Mouse (Mus musculus): ENCODE data around the gene Ctdnep1. TPM values are rescaled to one million over a fixed set of nuclear protein-coding genes. Genes with fewer than 3 reads are reported as not detected.
"Not testable (repeated sequence)": the region's sequence is repeated elsewhere in the genome, so short reads cannot be mapped to it uniquely, and the experiment has no call there.

Gene Ctdnep1
- polyA plus RNA-seq, 1 experiment from 2014 or later = 29.1 TPM

DNA sequence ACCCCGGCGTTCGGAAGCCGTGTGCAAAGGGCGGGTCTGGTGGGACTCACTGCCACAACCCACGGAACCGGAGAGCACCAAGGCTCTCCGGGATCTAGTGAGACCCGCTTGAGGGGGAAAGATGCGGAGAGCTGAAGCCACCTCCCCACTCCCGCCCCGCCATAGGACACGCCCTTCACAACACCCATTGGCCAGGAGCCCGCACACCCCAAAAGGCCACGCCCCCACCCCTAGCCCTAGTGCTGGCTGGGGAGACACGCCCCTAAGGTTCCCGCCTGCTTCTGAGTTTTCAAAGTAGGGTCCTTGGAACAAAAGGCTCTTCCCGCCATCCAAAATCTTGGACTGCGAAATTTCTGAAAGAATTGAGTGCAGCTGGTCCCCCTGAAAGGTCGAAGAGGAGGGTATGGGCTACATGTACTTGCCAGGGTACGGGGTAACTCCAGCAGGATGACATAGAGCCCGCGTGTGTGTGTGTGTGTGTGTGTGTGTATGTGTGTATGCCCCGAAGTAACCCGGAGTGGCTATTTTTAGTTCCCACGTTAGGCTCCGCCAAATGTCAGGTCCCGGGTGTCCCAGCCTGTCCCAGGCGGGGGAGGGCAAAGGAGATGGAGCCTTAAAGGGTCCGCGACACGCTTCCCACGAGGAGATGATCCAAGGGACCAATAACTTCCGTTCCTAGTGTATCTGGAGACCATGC lies 32.7 kb upstream of the Ctdnep1 start, which contains the start of gene Slc2a4:
Slc2a4 (minus strand) TSS at position 123 of the 697 bp plus-strand sequence.
- Histone ChIP-seq H3K4me3 (replicated peaks; ENCODE audit: low read depth, low read length) (peak within 1 kb of the TSS; percentile 50), H3K27ac (peak within 1 kb of the TSS; percentile 73), H3K9ac (ENCODE audit: low read depth, low read length) (peak within 1 kb of the TSS; percentile 62), H3K4me2 (ENCODE audit: low read length) (peak within 1 kb of the TSS; percentile 54), H3K9me3 (replicated peaks; ENCODE audit: low read length) (no peaks in the 10 kb centered on the region), H3K4me1 (replicated peaks; ENCODE audit: insufficient read depth, low read length) (peaks cover 15% of the 10 kb centered on the region), H3K36me3 (ENCODE audit: insufficient read depth, low read length) (0 out of 2 replicates have a peak, but pooled peaks cover 4% of the 10 kb centered on the region), H3K27me3 (ENCODE audit: insufficient read depth, low read length) (no peaks in the 10 kb centered on the region)
- under 1% methylated on average over 34 of the region's 34 CpGs for WGBS
- DNase-seq (ENCODE audit: low spot score) = peak; percentile 98
- TF ChIP-seq CTCF (IDR thresholded peaks at IDR 0.05; ENCODE audit: low read depth) = no peak
- ATAC-seq (replicated peaks; ENCODE audit: low FRiP score, low read depth) = peak; percentile 92

DNA sequence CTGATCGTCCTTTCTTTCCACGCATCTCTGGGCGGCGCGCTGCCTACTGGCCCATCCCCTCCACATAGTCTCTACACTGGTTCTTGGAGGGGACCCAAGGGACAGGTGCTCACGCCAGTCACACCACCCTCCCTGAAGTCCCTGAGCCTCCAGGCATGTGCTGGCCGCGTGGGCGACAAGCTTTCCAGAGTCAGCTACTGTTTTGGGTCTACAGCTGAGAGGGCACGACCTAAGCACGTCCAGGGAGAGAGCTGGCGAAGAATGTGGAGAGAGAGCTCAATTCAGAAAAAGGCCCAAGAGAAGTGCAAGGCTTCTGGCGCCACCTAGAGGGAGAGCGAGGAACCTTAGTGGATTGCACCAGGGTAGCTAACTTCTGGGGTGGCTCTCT lies 32.2 kb upstream of the Ctdnep1 start:
- peak overlapping the region; percentile 57; the same call in 1 of the 2 replicates for H3K27ac ChIP-seq
- H3K9me3 ChIP-seq (replicated peaks; ENCODE audit: low read length) = no peaks in the 10 kb centered on the region
- peak; percentile 99 for TF ChIP-seq CTCF (IDR thresholded peaks at IDR 0.05; ENCODE audit: low read depth)
- H3K4me3 ChIP-seq (replicated peaks; ENCODE audit: low read depth, low read length) = peak overlapping the region; percentile 50
- H3K4me2 ChIP-seq (ENCODE audit: low read length) = peak overlapping the region; percentile 54
- H3K36me3 ChIP-seq (ENCODE audit: insufficient read depth, low read length) = 0 out of 2 replicates have a peak, but pooled peaks cover 4% of the 10 kb centered on the region
- peak; percentile 97 for DNase-seq (ENCODE audit: low spot score)
- H3K27me3 ChIP-seq (ENCODE audit: insufficient read depth, low read length) = no peaks in the 10 kb centered on the region
- 0% methylated on average over 14 of the region's 14 CpGs for WGBS
- peak overlapping the region; percentile 62 for H3K9ac ChIP-seq (ENCODE audit: low read depth, low read length)
- peaks cover 15% of the 10 kb centered on the region for H3K4me1 ChIP-seq (replicated peaks; ENCODE audit: insufficient read depth, low read length)
- ATAC-seq (replicated peaks; ENCODE audit: low FRiP score, low read depth) = peak; percentile 26

DNA sequence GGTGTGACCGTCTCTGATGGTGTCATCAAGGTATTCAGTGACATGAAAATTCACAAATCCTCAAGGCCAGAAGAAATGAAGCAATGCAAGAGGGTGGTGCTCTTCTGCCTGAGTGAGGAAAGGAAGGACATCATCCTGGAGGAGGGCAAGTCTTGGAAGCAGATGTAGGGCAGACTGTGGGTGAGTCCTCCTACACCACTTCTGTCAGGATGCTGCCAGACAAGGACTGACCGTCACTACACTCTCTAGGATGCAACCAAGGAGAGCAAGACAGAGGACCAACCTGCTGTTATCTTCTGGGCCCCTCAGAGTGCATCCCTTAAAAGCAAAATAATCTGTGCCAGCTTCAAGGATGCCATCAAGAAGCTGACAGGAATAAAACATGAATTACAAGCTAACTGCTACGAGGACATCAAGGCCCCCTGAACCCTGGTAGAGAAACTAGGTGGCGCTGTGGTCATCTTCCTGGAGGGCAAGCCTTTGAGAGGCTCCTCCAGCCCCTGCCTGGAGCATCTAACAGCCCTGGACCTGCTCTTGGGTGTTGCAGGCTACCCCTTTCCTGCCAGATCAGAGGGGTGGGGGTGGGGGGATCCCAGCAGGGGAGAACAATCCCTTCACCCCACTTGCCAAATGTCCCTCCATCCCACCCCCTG lies 30.0 kb upstream of the Ctdnep1 start:
- ATAC-seq (replicated peaks; ENCODE audit: low FRiP score, low read depth) = no peak

DNA sequence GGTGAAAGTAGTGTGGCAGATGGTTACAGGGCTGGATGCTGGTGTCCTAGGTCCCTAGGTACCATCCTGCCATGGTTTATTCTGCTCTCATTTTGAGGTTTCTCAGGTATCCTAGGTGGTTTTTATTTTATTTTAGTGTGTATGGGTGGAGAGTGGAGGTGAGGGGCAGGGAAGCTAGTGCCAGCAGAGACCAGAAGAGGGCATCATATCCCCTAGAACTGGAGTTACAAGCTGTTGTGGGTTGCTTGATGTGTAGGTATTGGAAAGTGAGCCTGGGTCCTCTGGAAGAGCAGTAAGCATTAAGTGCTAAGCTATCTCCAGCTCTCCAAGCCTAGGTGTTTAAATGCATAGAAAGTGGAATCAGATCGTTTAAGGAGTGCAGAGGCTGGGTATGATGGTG lies 28.7 kb upstream of the Ctdnep1 start:
- ATAC-seq (replicated peaks; ENCODE audit: low FRiP score, low read depth) = no peak
- no peaks in the 10 kb centered on the region for H3K27me3 ChIP-seq (ENCODE audit: insufficient read depth, low read length)
- no peak overlapping the region for H3K9ac ChIP-seq (ENCODE audit: low read depth, low read length)
- no peak overlapping the region for H3K27ac ChIP-seq
- peaks cover 6% of the 10 kb centered on the region; the same call in 1 of the 2 replicates for H3K4me1 ChIP-seq (replicated peaks; ENCODE audit: insufficient read depth, low read length)
- DNase-seq (ENCODE audit: low spot score) = peak; percentile 34
- H3K36me3 ChIP-seq (ENCODE audit: insufficient read depth, low read length) = no peaks in the 10 kb centered on the region
- no peak overlapping the region for H3K4me3 ChIP-seq (replicated peaks; ENCODE audit: low read depth, low read length)
- no peak overlapping the region for H3K4me2 ChIP-seq (ENCODE audit: low read length)
- no peaks in the 10 kb centered on the region for H3K9me3 ChIP-seq (replicated peaks; ENCODE audit: low read length)
- TF ChIP-seq CTCF (IDR thresholded peaks at IDR 0.05; ENCODE audit: low read depth) = peak; percentile 60
- WGBS = 36% methylated on average over 1 of the region's 1 CpGs

More for the DNA sequence above, 30.0 kb upstream of the Ctdnep1 start:
- Histone ChIP-seq H3K9ac (ENCODE audit: low read depth, low read length) (no peak overlapping the region), H3K27me3 (ENCODE audit: insufficient read depth, low read length) (no peaks in the 10 kb centered on the region), H3K4me1 (replicated peaks; ENCODE audit: insufficient read depth, low read length) (peaks cover 15% of the 10 kb centered on the region), H3K36me3 (ENCODE audit: insufficient read depth, low read length) (no peaks in the 10 kb centered on the region), H3K4me2 (ENCODE audit: low read length) (no peak overlapping the region), H3K9me3 (replicated peaks; ENCODE audit: low read length) (no peaks in the 10 kb centered on the region), H3K27ac (no peak overlapping the region), H3K4me3 (replicated peaks; ENCODE audit: low read depth, low read length) (no peak overlapping the region)
- TF ChIP-seq CTCF (IDR thresholded peaks at IDR 0.05; ENCODE audit: low read depth) = peak; percentile 46
- WGBS = 44% methylated on average over 4 of the region's 4 CpGs
- no peak for DNase-seq (ENCODE audit: low spot score)

GRCm38 (mm10) chr11:69953267-69953915 lies 27.6 kb upstream of the Ctdnep1 start:
- H3K27ac ChIP-seq = no peak overlapping the region
- no peak for TF ChIP-seq CTCF (IDR thresholded peaks at IDR 0.05; ENCODE audit: low read depth)
- no peaks in the 10 kb centered on the region for H3K36me3 ChIP-seq (ENCODE audit: insufficient read depth, low read length)
- no peak overlapping the region for H3K4me3 ChIP-seq (replicated peaks; ENCODE audit: low read depth, low read length)
- 54% methylated on average over 11 of the region's 11 CpGs for WGBS
- H3K27me3 ChIP-seq (ENCODE audit: insufficient read depth, low read length) = no peaks in the 10 kb centered on the region
- H3K4me1 ChIP-seq (replicated peaks; ENCODE audit: insufficient read depth, low read length) = no peaks in the 10 kb centered on the region
- no peak overlapping the region for H3K9ac ChIP-seq (ENCODE audit: low read depth, low read length)
- no peak overlapping the region for H3K4me2 ChIP-seq (ENCODE audit: low read length)
- ATAC-seq (replicated peaks; ENCODE audit: low FRiP score, low read depth) (no peak), DNase-seq (ENCODE audit: low spot score) (no peak)
- no peaks in the 10 kb centered on the region for H3K9me3 ChIP-seq (replicated peaks; ENCODE audit: low read length)

- H3K4me2 ChIP-seq (ENCODE audit: low read length); H3K36me3 ChIP-seq (ENCODE audit: insufficient read depth, low read length); H3K4me3 ChIP-seq (replicated peaks; ENCODE audit: low read depth, low read length); H3K9me3 ChIP-seq (replicated peaks; ENCODE audit: low read length); H3K4me1 ChIP-seq (replicated peaks; ENCODE audit: insufficient read depth, low read length); H3K9ac ChIP-seq (ENCODE audit: low read depth, low read length); DNase-seq (ENCODE audit: low spot score); ATAC-seq (replicated peaks; ENCODE audit: low FRiP score, low read depth); H3K27me3 ChIP-seq (ENCODE audit: insufficient read depth, low read length); H3K27ac ChIP-seq: not testable (repeated sequence)
- 79% methylated on average over 4 of the region's 4 CpGs for WGBS
These were observed 25.3 kb upstream of the Ctdnep1 start for GRCm38 (mm10) chr11:69955618-69956017.

Data from kidney, postnatal 0 days (tissue).